Mouse (Mus musculus) E14TG2a.4 (cell line): ENCODE measurements around the gene Stil.

ENCODE experiments used
- H3K27me3 ChIP-seq: 2 replicates; pipeline ENCODE4 v1.6.1; 2014; ENCODE audit warnings: low read length, control low read depth; ENCODE audit not compliant: insufficient read depth
- H3K36me3 ChIP-seq: 2 replicates; pipeline ENCODE4 v1.6.1; 2014; ENCODE audit warnings: low read length, control low read depth; ENCODE audit not compliant: insufficient read depth
- H3K4me1 ChIP-seq: replicated peaks from 2 replicates; pipeline ENCODE4 v1.6.1; 2014; ENCODE audit warnings: low read depth, low read length, control low read depth
- H3K4me3 ChIP-seq: replicated peaks from 2 replicates; pipeline ENCODE4 v1.5.1; 2014; ENCODE audit warnings: mild to moderate bottlenecking, low read length
- H3K9me3 ChIP-seq: 2 replicates; pipeline ENCODE4 v1.6.1; 2014; ENCODE audit warnings: low read length, control low read depth
- CTCF ChIP-seq: conservative IDR thresholded peaks from 2 replicates; pipeline ENCODE4 v1.5.1; 2014; ENCODE audit warnings: low read length
- NANOG ChIP-seq: IDR thresholded peaks from 2 replicates; pipeline ENCODE4 v1.6.1; 2014; ENCODE audit warnings: borderline replicate concordance, low read length, mixed read lengths
- POU5F1 ChIP-seq: IDR thresholded peaks from 2 replicates; pipeline ENCODE4 v1.6.1; 2014; ENCODE audit warnings: low read length, borderline replicate concordance

Stil gene

DNA sequence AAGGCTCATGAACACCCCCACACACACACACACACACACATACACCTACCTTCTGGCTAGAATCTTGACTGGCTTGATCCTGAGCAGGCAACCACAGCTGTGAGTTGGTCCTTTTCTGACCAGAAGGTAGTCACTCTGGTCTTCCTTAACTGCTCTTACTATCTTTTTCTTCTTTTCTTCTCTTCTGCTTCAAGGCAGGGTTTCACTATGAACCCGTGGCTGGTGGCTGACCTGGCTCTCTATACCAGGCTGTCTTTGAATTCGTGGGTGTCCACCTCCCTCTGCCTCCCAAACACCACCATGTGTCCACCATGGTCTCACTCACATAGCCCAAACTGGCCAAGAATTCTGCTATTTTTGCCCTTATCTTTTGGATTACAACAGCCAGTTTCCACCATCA is 55.1 kb downstream of the Stil start:
- Histone ChIP-seq H3K36me3 (no peaks in the 10 kb centered on the region), H3K27me3 (peaks cover 87% of the 10 kb centered on the region), H3K4me1 (peaks cover 43% of the 10 kb centered on the region), H3K9me3 (no peaks in the 10 kb centered on the region), H3K4me3 (no peak overlapping the region)
- TF ChIP-seq NANOG (no peak), POU5F1 (no peak), CTCF (no peak)

DNA sequence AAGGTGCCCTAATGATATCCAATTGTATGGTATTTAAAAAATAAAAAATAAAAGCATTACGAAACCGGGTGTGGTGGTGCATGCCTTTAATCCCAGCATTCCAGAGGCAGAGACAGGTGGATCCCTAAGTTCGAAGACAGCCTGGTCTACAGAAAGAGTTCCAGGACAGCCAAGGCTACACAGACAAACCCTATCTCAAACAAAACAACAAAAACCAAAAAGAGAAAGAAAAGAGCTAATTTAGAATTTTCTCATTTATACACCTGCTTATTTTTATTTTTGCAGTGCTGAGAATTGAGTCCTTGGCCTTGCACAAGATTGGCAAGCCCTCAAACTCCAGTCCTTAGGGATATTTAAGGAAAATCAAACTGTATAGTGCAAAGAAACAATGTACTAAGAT is 55.7 kb downstream of the Stil start:
- Histone ChIP-seq H3K4me3 (no peak overlapping the region), H3K36me3 (no peaks in the 10 kb centered on the region), H3K4me1 (peaks cover 50% of the 10 kb centered on the region), H3K27me3 (peaks cover 94% of the 10 kb centered on the region), H3K9me3 (no peaks in the 10 kb centered on the region)
- TF ChIP-seq POU5F1 (no peak), NANOG (no peak), CTCF (no peak)

- H3K4me3 ChIP-seq, result peak within 1 kb of the TSS; percentile 77
- no peaks in the 10 kb centered on the region for H3K9me3 ChIP-seq
- TF ChIP-seq CTCF (no peak), POU5F1 (no peak), NANOG (no peak)
- H3K4me1 ChIP-seq, result peaks cover 50% of the 10 kb centered on the region
- peaks cover 96% of the 10 kb centered on the region for H3K27me3 ChIP-seq
- H3K36me3 ChIP-seq, result no peaks in the 10 kb centered on the region
Measured at GRCm38 (mm10) chr4:115056371-115056920, 56.5 kb downstream of the Stil start, which contains the start of gene Tal1. Gene Tal1, plus strand, starts transcription at chr4:115056426.

DNA sequence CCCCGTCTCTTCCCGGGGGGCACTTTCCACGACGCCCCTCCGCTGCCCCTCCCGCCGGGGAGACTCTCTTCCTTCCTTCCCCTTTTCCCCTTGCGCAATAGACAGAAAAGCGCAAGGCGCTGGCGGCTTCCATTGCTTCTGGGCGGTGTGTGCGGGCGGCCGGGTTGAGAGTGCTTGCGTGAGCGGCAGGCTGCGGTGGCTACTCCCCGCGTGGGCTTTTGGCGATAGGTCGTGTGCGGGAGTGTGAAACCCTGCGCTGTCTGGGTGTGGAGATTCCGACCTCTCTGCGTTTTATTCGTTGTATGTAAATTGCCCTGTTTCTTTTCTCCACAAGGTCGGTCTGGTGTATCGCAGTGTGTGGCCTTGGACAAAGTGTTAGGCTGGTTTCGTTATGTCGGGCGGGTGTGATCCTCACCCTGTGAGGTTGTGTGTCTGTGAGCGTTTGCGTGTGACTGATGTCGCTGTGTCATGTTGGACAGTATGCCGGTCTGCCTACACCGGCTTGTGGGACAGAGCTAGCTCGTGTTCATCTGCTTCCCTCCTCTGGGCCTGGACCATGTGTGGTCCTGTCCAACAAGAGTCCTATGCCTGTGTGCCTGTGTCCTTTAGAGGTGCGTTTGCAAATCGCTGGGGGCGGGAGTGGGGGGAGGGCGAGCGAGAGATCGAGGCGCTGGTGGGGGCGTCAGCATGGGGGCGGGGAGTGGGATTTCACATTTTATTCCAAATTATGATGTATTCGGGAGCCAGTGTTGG is 57.1 kb downstream of the Stil start:
- peak overlapping the region; percentile 77 for H3K4me3 ChIP-seq
- H3K36me3 ChIP-seq, result no peaks in the 10 kb centered on the region
- H3K27me3 ChIP-seq, result peaks cover 96% of the 10 kb centered on the region
- no peaks in the 10 kb centered on the region for H3K9me3 ChIP-seq
- peak; percentile 9; the same call in 1 of the 2 replicates for TF ChIP-seq POU5F1
- no peak for TF ChIP-seq NANOG
- peaks cover 50% of the 10 kb centered on the region for H3K4me1 ChIP-seq

GRCm38 (mm10) chr4:115057674-115058316 is 57.8 kb downstream of the Stil start:
- TF ChIP-seq POU5F1 (no peak), NANOG (no peak), CTCF (no peak)
- no peaks in the 10 kb centered on the region for H3K36me3 ChIP-seq
- H3K27me3 ChIP-seq, result peaks cover 96% of the 10 kb centered on the region
- peaks cover 50% of the 10 kb centered on the region for H3K4me1 ChIP-seq
- H3K4me3 ChIP-seq, result no peak overlapping the region; the same call in 1 of the 2 replicates
- H3K9me3 ChIP-seq, result no peaks in the 10 kb centered on the region

GRCm38 (mm10) chr4:115058317-115058761 is 58.4 kb downstream of the Stil start:
- Histone ChIP-seq H3K4me3 (no peak overlapping the region), H3K9me3 (no peaks in the 10 kb centered on the region)
- TF ChIP-seq CTCF (no peak), NANOG (no peak), POU5F1 (no peak)

GRCm38 (mm10) chr4:115058871-115059590 is 59.1 kb downstream of the Stil start:
- H3K36me3 ChIP-seq, result no peaks in the 10 kb centered on the region
- H3K4me3 ChIP-seq, result peak overlapping the region; percentile 23; the same call in 1 of the 2 replicates
- TF ChIP-seq POU5F1 (no peak), NANOG (no peak), CTCF (no peak)
- peaks cover 97% of the 10 kb centered on the region for H3K27me3 ChIP-seq
- no peaks in the 10 kb centered on the region for H3K9me3 ChIP-seq
- H3K4me1 ChIP-seq, result peaks cover 55% of the 10 kb centered on the region

More at GRCm38 (mm10) chr4:115058317-115058761, 58.4 kb downstream of the Stil start:
- peaks cover 48% of the 10 kb centered on the region for H3K4me1 ChIP-seq
- H3K36me3 ChIP-seq, result no peaks in the 10 kb centered on the region
- peaks cover 97% of the 10 kb centered on the region for H3K27me3 ChIP-seq

DNA sequence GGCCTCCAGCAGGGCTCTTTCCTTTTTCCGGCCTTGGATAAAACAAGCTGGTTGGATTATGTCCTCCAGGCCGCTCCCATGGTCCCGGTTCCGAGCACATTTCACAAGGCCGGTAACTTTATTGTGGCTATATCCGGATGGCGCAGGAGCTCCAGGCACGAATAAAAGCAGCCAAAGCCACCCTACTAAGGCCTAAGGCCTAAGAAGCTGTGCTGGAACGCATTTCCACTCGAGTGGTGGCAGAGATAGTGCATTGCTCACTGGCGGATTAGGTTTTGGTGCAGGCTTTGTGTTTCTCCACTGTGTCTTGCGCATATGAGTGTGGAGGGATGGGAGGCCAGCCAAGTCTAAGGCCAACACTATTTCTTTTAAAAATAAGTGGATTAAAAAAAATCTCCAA is 59.9 kb downstream of the Stil start:
- Histone ChIP-seq H3K27me3 (peaks cover 98% of the 10 kb centered on the region), H3K4me3 (no peak overlapping the region; the same call in 1 of the 2 replicates), H3K9me3 (no peaks in the 10 kb centered on the region), H3K36me3 (no peaks in the 10 kb centered on the region), H3K4me1 (peaks cover 56% of the 10 kb centered on the region)
- TF ChIP-seq NANOG (no peak), CTCF (no peak), POU5F1 (no peak)
